Mouse (Mus musculus): ENCODE data around the gene Lrmda. TPM values are rescaled to one million over a fixed set of nuclear protein-coding genes. Genes with fewer than 3 reads are reported as not detected.

Lrmda gene
- total RNA-seq (2021): 1 to 10 TPM; 1.7 to 3.8 TPM
- long read RNA-seq, experiment 1, partial matches to known transcripts: 0 of 1 reads
- long read RNA-seq, experiment 1, other reads (novel, unspliced or antisense): 1 of 1 reads
- long read RNA-seq, experiment 2, partial matches to known transcripts: 0 of 1 reads
- long read RNA-seq, experiment 2, other reads (novel, unspliced or antisense): 1 of 1 reads

DNA sequence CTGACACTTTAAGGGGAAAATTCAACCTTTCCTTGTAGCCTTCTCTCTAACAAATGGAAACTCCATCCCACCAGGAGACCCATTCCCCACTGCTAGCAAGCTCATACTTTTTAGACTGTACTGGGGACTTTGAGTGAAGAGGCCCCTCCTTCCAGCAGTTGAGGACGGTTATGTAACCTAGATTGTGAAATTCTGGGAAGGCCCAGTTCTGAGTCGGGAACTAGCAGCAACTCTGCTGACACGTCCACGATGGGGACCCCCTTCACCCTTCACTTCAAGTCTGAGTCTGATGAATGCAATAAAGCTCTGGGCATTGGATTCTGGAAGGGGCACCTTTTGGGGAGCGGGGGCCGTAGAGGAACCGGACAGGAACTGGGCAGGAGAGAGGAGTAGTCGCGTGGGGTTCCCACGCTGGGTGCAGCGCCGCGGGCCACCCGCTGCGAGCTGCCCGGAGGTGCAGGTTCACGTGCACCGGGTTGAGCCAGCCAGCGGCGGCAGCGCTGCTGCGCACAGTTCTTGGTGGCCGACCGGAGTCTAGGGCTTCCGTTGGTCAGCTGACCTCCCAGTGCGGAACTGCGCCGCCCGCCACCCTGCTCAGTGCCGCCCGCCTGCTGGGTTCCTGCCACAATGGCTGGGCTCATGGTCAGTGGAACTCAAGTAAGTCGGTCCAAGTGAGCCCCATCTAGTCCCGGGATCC, at the start of gene Lrmda:
TSS of gene Lrmda (plus strand) at position 461 of the 697 bp plus-strand sequence.
- DNase-seq: peak; percentile 73

DNA sequence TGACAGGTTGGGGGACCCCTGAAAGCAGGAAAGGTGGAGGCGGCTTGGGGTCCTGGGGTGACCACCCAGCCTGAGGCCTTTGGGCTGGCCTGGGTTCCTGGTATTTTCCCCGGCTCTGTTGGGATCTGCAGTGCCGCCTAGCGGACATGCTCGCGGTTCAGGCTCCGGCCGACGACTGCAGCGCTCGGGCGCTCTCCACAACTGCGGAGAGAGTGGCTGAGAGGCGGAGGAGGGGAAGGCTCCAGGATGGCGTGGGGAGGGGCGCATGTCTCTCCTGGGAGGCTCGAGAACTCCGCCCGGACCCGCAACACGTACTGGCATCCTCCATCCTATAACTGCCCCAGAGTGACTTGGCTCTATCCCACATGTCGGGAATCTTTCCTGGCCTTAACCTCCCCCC, 38.0 kb upstream of the Lrmda start:
- peak; percentile 64 for DNase-seq

DNA sequence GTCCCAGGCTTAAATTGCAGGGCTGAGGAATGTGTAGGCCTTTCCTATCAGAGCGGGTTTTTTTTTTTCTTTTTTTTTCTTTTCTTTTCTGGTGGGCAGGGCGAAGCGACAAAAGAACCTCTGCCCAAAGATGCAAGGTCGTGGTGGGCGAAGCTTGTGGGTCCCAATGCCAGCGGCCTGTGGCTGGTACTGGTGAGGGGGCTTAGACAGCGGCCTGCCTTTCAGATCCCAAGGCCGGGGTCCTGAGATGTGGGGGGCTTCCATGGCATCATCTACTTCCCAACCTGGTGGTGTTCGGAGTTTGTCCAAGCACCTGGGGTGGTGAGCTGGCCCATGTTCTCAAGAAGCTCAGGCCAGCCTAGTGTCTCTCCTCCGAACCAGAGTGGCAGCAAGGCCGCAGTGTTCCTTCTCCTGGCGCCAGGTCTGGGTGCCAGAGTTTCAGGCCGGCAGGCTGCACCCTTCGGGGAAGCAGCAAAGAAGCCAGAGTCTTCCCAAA, 37.4 kb upstream of the Lrmda start:
- DNase-seq: no peak

DNA sequence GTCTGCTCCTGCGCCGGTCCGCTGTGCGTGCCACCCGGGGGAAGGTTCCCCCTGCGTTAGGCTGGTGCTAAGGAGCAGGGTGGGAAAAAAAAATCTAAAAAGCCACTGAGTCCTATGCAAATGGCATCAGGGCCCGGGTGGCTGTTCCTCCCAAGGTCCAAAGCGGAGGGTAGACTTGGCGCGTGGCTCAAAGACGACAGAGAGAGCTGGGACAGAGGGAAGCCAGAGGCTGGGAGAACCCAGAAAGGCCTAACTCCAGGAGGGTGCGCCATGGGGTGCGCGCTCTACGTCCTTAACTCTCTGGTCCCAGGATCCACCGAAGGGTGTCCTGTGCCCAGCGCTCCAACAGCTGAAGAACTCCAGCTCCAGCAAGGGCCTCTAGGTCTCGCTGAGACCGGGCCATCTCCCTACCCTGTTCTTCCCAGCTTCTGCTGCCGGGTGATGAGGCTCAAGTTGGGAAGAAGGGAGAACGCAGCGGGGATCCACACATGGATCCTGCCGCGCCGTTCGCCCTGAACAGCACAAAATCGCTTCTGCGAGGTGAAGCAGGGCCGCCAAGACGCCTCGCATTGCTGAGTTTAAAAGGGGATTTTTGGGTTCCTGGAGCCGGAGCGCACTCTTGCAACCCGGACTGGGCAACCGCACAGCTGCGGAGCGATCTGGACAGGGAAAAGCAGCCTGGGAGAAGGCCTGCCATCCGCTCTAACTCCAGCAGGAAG, 36.8 kb upstream of the Lrmda start:
- peak; percentile 53 for DNase-seq

DNA sequence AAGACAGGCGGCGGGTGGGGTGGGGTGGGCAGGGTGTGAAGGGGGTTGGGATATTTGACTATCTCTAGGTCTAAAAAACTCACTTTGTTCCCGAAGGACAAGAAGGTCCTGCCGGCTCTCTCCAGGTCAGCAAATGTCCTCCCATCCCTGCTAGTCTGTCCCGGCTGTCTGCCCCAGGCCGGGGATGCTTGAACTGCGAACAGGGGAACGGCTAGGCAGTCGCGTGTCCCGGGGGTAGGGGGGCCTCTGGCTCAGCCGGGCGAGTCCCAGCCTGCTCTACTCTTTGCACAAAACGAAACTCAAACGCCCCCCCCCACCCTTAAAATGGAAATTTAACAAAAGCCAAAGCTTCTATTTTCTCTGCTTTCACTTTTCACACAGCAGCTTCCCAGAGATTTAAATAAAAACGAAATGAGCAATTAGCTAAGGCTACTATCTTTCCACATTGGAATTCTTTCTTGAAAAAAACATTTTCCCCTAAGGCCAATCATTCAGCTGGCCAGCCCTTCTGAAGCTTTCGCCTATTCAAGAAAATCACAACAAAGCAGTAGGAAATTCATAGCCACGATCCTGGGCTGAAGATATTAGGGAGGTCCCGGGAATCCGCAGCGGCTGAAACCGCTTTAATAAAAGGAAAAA, 36.1 kb upstream of the Lrmda start:
- DNase-seq: no peak

DNA sequence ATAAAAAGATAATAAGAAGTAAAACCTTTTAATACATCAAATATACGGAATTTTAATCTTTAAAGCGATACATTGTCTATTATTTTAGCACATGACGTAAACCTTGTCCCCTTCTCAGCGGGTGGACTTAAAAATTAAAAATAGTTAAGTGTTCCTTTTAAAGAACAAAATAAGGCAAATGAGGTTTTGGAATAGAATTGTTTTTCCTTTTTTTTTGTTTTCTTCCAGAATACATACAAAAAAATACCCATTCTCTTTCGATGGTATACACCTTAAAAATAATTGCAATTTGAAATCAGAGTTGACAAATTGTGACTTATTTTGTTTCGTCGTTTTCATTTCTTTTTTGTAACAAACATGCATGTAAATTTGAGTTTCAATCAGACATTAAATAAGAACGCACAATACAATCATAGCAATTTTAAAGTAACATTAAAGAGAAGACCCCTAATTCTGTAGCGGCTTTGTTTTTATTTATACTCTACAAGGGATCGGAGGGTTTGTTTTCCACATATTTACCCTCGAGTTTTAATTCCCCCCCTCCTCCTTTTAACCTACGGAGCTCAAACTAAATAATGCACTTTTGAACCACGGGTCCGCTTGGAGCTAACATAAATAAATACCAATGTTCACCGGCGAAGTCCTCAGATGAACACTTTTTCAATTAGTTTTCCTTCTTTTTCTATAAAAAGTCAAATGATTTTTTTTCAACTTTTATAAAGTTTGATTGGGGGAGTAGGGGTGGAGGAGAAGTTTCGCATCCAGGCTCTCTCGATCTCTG, 35.4 kb upstream of the Lrmda start:
- no peak for DNase-seq

DNA sequence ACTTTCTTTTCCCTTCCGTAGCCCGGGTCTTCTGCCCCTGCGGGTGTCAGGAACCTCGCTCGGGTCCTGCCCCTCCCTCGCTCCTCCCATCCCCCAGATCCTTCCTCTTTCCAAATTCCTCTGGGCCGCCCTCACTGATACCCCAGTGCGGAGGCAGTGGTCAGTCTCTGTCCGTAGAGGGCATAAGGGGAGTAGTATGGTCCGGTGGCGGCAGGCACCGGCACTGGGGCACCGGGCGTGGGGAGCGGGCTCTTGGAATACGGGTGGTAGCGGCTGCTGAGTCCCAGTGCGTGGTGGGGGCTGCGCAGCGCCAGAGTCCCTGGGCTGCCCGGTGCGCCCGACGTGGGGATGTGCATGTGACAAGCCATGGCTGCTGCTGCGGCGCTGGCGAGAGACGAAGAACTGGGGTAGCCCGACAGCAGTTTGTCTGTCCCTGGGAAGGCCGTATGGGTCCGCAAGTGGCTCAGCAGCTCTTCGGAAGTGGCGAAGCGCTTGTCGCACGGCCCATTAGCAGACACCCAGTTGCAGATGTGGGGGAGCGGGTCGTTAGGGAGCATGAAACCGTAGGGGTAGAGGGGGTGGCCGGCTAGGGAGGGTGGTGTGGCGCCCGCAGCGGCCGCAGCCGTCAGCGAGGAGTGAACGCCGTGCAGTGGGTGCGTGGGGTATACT, 34.6 kb upstream of the Lrmda start:
- DNase-seq: peak; percentile 42

DNA sequence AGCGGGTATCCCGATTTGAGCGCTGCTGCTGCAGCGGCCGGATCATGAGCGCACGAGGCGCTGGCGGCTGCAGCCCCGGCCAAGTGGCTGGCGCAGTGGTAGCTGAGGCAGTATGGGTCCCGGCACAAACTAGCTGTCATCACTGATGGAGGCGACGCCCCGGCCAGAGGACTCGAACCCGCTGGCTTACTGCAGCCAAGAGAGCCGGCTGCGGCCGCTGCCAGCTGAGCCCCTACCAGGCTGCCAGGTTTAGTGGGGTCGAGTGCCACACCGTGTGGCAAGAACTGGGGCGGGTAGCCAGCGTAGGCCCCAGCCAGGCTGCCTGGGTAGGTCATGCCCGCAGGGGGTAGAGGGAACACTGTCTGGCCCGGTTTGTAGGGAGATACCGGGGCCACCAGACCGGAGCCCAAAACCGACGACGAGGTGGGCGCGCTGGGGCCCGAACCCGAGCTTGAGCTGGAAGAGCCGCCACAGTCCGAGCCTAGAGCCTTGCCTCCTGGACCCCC, 34.0 kb upstream of the Lrmda start:
- DNase-seq: peak; percentile 57

DNA sequence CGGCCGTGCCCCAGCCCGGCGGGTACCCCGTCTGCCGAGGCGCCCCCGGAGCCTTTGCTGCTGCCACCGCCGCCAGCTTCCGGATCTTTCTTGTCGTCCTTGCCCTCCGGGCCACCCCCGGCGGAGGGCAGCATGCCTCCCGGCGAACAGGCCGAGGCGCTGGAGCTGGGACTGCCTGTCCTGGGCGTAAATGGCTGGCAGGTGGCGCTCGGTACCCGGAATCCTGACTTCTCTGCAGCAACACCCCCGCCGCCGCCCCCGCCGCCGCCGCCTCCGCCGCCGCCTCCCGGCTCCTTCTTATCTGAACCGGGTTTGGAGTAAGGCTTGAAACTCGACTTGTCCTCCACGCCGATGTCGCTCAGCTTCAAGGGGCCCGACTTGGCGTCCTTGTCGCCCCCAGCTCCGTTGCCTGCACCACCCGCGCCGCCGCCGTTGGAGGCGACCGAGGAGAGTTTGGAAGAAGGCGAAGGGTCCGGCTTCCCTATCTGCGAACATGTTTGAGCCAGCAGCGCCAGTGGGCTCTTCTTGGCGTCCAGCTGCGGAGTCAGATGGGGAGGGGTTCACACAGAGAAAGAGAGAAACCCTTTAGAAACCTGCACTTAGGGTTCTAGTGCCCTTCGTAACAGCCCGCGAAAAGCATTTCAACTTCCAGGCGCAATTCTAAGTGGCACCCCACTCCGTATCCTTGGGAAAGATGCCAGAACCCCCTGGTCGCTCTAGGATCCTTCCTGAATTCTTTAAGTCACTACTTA, 33.4 kb upstream of the Lrmda start:
- DNase-seq: peak; percentile 87

DNA sequence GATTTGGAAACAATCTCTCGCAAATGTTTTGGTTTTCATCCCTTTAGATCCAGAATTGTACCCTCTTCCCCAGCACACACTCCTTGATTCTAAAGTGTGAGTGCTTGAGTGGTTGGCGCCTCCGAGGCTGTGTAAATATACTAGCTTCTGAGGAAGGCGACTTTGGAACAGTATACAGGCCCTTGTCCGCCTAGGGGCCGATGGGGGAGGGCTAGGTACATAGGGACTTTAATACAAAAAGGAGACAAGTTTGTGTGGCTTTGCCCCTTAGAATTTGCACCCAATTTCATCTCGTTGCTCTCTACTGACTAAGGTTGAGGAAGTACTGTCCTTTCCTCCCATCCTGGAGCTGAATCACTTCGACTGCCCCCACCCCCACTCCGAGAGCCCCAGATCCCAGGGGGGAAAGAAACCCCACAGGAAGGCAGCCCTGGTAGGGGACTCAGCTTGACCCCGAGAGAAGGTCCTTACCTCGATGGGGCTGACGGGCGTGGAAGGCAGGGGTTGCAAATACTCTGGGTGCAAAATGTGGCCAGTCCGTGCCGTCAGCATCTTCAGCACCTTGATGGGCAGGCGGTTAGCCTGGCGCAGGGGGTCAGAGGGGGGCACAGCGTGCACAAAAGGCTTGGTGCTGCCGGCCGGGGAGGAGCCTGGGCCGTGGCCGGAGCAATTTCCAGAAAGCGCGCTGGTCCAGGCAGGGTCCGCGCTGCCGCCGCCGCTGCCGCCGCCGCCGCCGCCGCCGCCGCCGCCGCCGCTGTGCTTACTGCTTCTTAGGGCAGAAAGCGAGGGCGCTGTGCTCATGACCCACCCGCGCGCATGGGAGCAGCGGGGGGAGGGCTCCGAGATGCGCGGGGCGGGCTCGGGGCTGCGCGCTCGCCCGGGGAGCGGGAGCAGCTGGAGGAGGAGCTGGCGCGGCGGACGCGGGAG, 32.5 kb upstream of the Lrmda start:
- DNase-seq: no peak

DNA sequence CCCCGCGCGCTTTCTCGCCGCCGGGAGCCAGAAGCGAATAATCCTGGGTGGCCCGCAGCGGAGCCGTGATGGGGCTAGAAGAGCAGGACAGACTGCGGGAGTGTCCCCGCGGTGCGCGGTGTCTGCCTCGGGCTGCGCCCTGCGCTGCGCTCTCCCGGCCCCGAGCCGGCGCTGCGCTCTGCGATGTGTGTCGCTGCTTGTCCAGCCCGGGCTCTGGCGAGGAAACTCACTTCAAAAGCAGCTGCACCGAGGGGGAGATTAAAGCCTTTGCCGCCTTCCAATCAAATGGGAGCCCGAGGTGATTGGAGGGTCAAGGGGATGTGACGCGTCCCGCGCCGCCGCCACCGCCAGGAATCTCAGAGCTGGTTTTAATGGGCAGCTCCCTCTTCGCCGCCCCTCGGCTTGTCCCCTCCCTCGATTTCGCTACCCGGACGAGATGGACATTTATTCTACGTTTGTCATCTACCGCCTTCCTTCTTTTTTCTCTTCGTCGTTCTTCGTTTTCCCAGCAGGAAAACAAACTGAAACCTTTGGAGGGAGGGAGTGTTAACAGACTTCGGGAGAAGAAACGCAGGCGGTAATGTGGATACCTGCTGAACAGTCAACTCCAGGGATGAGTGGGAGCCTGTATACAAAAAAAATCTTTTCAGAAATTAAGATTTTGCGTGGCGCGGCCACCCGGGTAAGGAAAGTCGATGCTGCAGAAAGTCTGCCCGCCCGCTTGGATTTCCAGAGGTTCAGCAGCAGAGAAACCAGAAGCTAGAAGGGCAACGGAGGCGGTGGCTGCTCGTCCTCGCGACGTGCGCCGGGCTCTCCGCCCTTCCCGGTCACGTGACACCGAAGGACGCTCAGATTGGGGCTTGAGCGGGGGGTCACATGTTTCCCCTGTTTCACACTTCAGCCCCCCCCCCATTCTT, 31.6 kb upstream of the Lrmda start:
- peak; percentile 97 for DNase-seq

DNA sequence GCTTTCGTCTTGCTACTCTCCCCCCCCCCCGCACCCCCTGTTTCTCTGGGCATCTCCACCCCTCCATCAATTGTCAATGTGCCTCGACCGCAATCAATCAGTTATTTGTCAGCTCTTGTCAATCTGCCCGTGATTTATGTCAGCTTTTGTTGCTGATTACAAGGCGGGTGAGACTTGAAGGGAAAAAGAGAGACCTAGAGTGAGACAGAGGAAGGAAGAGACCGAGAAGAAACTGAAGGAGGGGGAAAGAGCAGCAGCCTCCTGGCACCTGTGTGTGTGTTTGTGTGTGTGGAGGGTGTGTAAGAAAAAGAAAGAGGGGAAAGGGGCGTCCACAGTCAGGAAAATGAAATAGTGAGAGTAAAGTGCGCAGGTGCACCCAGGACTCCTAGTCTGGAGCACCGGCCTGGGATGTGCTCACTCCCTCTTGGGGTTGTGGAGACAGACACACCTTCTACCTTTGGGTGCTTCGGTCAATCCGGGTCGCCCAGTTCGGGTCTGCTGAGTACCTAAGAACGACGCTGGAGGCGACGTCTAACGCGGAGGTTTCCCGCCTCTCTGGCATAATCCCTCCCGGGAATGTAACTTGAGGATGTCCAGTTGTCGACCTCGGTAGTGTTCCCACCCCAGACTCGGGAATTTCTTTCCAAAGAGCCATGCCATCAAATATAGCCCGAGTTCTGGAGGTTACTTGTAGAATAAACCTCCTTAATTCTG, 30.8 kb upstream of the Lrmda start:
- no peak for DNase-seq

DNA sequence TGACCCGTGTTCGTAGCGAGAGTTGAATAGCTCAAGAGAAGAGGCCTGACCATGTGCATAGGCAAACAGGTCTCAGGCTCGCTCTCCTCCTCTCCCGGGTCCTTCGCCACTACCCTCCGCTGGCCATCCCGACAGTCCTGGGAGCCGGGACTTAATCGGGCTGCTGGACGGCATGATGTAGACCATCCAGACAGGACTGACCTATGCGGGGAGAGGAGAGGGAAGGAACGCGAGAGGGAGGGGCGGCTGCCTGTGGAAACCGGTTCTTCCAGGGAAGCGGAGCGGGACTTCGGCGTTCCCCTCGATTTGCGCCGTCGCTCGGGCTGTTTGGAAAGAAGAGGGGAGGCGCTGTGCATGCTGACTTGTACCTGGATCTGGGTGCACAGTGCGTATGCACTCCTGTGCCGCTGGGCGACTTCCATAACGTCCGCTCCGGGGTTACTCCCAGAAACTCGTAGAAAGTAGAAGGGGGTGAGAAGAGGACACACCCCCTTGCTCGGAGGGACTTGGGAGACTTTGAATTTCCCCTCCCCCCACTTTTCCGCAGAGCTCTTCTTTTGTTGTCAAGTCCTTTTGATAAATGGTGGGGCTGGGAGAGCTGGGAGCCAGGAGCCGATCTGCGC, 30.1 kb upstream of the Lrmda start, which contains the start of gene Zfp503:
TSS of gene Zfp503 (minus strand) at position 311 of the 623 bp plus-strand sequence.
- DNase-seq: peak; percentile 39

DNA sequence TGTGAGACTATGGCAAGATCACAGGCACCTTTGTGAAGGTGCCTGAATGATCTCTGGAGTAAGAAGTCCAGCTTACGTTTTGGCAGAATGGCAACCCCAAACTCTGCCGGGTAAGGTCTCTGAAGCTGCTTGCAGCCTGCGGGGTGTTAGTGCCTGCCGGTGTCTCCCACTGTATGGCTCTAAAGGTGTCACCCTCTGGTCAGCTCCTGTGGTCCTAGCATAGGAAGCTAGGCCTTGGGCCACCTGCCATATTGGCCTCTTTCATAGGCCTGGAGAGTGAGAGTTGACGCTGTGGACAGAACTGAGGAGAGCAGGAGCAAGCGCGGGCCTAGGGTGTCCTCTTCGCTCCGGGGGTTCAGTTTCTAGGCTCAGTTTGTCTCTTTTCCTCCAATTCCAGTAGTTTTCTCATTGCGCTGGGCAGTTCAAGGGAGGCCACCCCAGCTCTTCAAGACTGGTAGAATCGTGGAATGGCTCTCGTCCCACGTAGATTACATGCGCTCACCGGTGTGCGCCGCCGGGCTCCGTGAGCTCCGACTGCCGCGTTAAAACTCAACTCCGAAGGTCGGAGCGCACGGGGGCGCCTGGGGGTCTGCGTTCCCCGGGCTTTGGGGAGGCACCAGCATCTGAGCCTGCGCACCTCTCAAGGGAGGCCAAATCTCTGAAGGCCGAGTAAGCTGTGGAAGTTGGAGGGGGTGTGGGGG, 29.0 kb upstream of the Lrmda start:
- DNase-seq: no peak

DNA sequence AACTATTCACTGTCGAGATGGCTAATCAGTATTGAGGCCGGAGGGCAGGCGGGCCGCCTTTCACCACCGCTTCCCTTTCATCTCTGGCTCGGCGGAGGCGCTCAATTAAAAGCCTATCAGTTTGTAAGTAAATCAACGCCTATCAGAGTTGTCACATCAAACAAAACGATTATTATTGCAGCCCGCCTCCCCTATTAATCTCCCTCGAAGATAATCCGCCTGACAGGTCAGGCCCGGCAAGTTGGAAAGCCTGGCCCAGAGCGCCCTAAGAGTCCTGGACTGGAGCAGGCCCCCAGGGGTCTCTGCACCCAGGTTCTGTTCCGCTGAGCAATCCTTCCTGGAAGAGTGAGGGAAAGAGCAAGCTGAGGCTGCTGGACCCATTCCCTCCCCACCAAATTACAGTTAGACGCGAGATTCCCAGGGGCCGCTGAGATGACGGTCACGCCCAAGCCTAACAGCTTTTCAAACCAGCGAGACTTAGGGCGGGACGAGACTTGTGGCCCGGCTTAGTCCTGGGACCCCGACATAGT, 28.2 kb upstream of the Lrmda start:
- peak; percentile 59 for DNase-seq

DNA sequence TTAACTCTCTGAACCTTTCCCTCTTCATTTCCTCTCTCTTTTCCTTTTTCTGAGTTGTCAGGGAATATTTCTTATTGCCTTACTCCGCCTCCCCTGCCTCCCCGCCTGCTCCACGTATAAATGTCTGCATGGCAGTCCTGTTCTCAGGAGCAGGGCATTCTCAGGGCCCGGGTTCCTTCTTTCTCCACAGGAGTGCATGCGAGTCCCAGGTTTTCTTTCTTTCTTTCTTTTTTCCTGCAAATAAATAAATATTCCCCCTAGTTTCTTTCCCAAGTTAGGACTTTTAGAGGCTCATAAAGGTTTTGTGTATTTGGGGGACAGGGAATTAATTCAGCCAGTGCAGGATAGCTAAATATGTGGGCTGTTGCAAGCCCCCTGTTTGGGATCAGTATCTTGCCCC, 27.7 kb upstream of the Lrmda start:
- DNase-seq: no peak
